Mouse (Mus musculus) forebrain, embryonic 12.5 days (tissue): ENCODE results near the gene Cdv3. TPM values are rescaled to one million over a fixed set of nuclear protein-coding genes. Genes with fewer than 3 reads are reported as not detected.

Experiments
- ATAC-seq: fragments of 200-750 bp; cut with Nextera tagmentation; 2 replicates; pipeline ENCODE4 v1.8.0; 2017; ENCODE audit warnings: moderate TSS enrichment; ENCODE audit not compliant: low FRiP score
- H3K27ac ChIP-seq: fragments of 300-500 bp; sonication (generic); 2 replicates; pipeline ENCODE4 v1.5.1; 2016; ENCODE audit warnings: mild to moderate bottlenecking
- H3K27me3 ChIP-seq: fragments of 300-500 bp; sonication (generic); 2 replicates; pipeline ENCODE4 v1.6.1; 2016; ENCODE audit warnings: mild to moderate bottlenecking
- H3K36me3 ChIP-seq: fragments of 300-500 bp; sonication (generic); replicated peaks from 2 replicates; pipeline ENCODE4 v1.6.1; 2016; ENCODE audit warnings: mild to moderate bottlenecking
- H3K4me1 ChIP-seq: fragments of 300-500 bp; sonication (generic); 2 replicates; pipeline ENCODE4 v1.6.1; 2016
- H3K4me2 ChIP-seq: fragments of 300-500 bp; sonication (generic); 2 replicates; pipeline ENCODE4 v1.6.1; 2016; ENCODE audit warnings: mild to moderate bottlenecking, moderate library complexity
- H3K4me3 ChIP-seq: fragments of 300-500 bp; sonication (generic); replicated peaks from 2 replicates; pipeline ENCODE4 v1.5.1; 2016; ENCODE audit warnings: mild to moderate bottlenecking
- H3K9ac ChIP-seq: fragments of 300-500 bp; sonication (generic); 2 replicates; pipeline ENCODE4 v1.6.1; 2016; ENCODE audit warnings: mild to moderate bottlenecking
- H3K9me3 ChIP-seq: fragments of 300-500 bp; sonication (generic); 2 replicates; pipeline ENCODE4 v1.6.1; 2016
- WGBS: fragments of 180-500 bp; shearing (Covaris S2); methylation state at CpG from one replicate; pipeline ENCODE4 v1.1.7; 2016; 5-methylcytosine and 5-hydroxymethylcytosine counted together
- polyA plus RNA-seq: library from polyadenylated mRNA; unstranded; fragments of >200 nt; fragmentation: Nextera tagmentation; extraction: Ambion mirVana; gene quantifications from 2 replicates; pipeline ENCODE4 v1.2.1, GENCODE M21; 2016

The Cdv3 gene
- polyA plus RNA-seq, result 122 and 132 TPM in 2 replicates

DNA sequence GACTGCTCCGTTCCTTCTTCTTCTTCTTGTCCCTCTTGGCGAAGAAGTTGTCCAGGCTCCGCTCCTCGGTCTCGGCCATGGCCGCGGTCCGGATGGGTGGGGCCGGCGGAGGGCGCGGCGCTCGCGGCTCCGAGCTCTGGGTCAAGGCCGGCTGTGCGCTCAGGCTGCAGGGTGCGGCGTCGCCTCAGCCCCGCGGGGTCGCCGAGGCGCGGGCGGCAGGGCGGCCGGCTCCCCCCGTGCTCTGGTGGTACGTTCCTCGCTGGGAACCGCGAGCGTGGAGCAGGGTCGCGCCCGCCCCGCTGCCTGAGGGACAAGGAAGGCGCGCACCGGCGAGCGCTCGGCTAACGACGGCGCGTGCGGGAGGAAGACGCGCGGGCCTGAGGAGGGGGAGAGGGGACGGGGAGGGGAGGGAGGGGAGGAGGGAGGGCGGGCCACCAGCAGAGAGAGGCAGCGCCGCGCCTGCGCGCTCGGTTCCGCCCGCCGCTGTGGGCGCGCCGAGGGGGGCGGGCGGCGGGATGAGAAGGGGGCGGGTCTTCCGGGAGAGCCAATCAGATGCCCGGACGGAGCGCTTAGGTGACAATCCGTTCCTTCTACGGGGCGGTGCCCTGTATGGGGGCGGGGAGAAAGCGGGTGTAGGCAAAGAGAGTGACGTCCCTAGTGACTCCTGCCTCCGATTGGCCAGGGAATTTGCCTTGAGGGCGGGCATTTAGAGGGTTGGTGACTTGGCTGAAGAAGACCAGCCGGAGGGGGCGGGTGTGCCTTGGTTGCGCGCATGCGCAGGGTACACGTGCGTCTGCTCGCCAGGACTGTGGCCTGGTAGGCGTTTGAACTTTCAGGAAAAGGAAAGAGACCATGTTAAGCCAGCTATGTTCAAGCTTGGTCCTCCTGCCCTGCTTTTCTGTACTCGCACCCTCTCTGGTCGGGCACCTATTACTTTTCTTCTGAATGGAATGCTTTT is at the start of gene Cdv3:
Cdv3 (minus strand) TSS at position 551 of the 958 bp plus-strand sequence.
- H3K4me3 ChIP-seq, result peak within 1 kb of the TSS; percentile 90
- peaks cover 34% of the 10 kb centered on the region for H3K4me1 ChIP-seq
- H3K27me3 ChIP-seq, result no peaks in the 10 kb centered on the region
- WGBS, result under 1% methylated on average over 79 of the region's 95 CpGs
- peak; percentile 99 for ATAC-seq
- peak within 1 kb of the TSS; percentile 98 for H3K27ac ChIP-seq
- peaks cover 16% of the 10 kb centered on the region for H3K36me3 ChIP-seq
- peak within 1 kb of the TSS; percentile 96 for H3K9ac ChIP-seq
- no peaks in the 10 kb centered on the region for H3K9me3 ChIP-seq
- H3K4me2 ChIP-seq, result peak within 1 kb of the TSS; percentile 82

GRCm38 (mm10) chr9:103413457-103413856 is 47.8 kb upstream of the Cdv3 start:
- Histone ChIP-seq H3K4me1 (peaks cover 20% of the 10 kb centered on the region), H3K4me2 (no peak overlapping the region; the same call in 1 of the 2 replicates), H3K36me3 (no peaks in the 10 kb centered on the region), H3K27me3 (no peaks in the 10 kb centered on the region), H3K9me3 (0 out of 2 replicates have a peak, but pooled peaks cover 3% of the 10 kb centered on the region), H3K4me3 (no peak overlapping the region), H3K27ac (no peak overlapping the region), H3K9ac (no peak overlapping the region)
- 35% methylated on average over 9 of the region's 9 CpGs for WGBS
- ATAC-seq, result no peak

DNA sequence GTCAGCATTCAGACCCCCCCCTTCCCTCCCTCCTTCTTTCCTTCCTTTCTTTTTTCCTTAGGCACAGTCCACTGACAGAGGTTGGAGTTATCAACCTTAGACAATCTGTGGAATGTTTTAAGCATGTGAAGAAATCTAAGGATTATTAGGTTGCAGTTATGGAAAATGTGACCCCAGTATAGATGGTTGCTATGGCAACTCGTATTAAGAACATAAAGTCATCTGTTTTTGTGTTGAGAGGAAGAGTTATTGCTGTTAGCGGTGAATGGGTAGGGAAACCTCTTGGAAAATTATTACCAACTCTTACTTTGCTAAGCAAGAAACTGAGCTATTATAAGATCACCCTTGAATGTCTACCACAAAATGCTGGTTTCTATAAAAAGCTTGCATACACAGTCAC is 43.5 kb upstream of the Cdv3 start:
- Histone ChIP-seq H3K4me2 (no peak overlapping the region), H3K4me3 (no peak overlapping the region), H3K27me3 (no peaks in the 10 kb centered on the region), H3K4me1 (peaks cover 17% of the 10 kb centered on the region), H3K36me3 (no peaks in the 10 kb centered on the region), H3K9me3 (no peaks in the 10 kb centered on the region), H3K9ac (no peak overlapping the region), H3K27ac (no peak overlapping the region)
- no peak for ATAC-seq
- 80% methylated on average over 2 of the region's 2 CpGs for WGBS

DNA sequence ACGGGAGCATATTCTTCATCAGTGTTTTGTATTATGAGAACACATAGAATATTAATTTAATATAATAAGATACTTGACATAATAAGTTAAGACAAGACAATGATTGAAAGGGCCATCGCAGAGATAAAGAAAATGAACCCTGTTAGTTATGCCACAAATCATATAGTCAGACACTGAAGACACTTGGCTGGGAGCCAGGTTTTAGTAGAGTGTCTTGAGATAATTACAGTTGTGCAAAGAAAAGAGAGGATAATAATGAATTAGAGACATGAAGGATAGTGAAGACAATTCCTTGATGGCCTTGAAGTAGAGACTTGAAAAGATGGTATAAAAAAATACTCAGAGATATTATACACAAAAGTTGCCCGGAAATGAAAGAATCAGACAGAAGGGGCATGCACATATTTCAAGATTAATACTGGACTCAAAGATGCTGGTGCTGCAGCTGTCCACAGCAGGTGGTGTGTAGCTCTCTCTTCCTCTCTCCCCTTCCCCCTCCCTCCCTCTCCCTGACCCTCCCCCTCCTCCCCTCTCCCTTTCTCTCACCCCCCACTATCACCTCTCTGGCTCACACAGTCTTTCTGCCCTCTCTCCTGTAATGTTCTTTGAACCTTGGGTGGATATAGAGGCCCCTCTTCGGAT is 42.6 kb upstream of the Cdv3 start:
- no peaks in the 10 kb centered on the region for H3K27me3 ChIP-seq
- H3K4me1 ChIP-seq, result peaks cover 9% of the 10 kb centered on the region
- H3K4me3 ChIP-seq, result no peak overlapping the region
- H3K4me2 ChIP-seq, result no peak overlapping the region
- no peaks in the 10 kb centered on the region for H3K9me3 ChIP-seq
- H3K27ac ChIP-seq, result no peak overlapping the region
- ATAC-seq, result peak; percentile 39; the same call in 1 of the 2 replicates
- no peaks in the 10 kb centered on the region for H3K36me3 ChIP-seq
- 55% methylated on average over 4 of the region's 4 CpGs for WGBS
- H3K9ac ChIP-seq, result no peak overlapping the region

GRCm38 (mm10) chr9:103403331-103403973 is 37.8 kb upstream of the Cdv3 start:
- Histone ChIP-seq H3K4me3 (no peak overlapping the region), H3K27ac (no peak overlapping the region), H3K9me3 (no peaks in the 10 kb centered on the region), H3K4me1 (peaks cover 2% of the 10 kb centered on the region), H3K4me2 (no peak overlapping the region), H3K36me3 (no peaks in the 10 kb centered on the region), H3K27me3 (no peaks in the 10 kb centered on the region), H3K9ac (no peak overlapping the region)
- 70% methylated on average over 4 of the region's 4 CpGs for WGBS
- ATAC-seq, result no peak

GRCm38 (mm10) chr9:103398509-103399157 is 33.0 kb upstream of the Cdv3 start:
- Histone ChIP-seq H3K9me3 (no peaks in the 10 kb centered on the region), H3K36me3 (no peaks in the 10 kb centered on the region), H3K27me3 (no peaks in the 10 kb centered on the region), H3K27ac (no peak overlapping the region), H3K4me1 (no peaks in the 10 kb centered on the region), H3K4me3 (no peak overlapping the region), H3K4me2 (no peak overlapping the region), H3K9ac (no peak overlapping the region)
- no peak for ATAC-seq
- 75% methylated on average over 21 of the region's 21 CpGs for WGBS

GRCm38 (mm10) chr9:103393256-103393655 is 27.6 kb upstream of the Cdv3 start:
- H3K36me3 ChIP-seq, result no peaks in the 10 kb centered on the region
- H3K27me3 ChIP-seq, result no peaks in the 10 kb centered on the region
- no peak overlapping the region for H3K4me3 ChIP-seq
- H3K4me2 ChIP-seq, result no peak overlapping the region
- H3K4me1 ChIP-seq, result no peaks in the 10 kb centered on the region
- no peak for ATAC-seq
- no peak overlapping the region for H3K27ac ChIP-seq
- 86% methylated on average over 11 of the region's 11 CpGs for WGBS
- no peaks in the 10 kb centered on the region for H3K9me3 ChIP-seq
- no peak overlapping the region for H3K9ac ChIP-seq

DNA sequence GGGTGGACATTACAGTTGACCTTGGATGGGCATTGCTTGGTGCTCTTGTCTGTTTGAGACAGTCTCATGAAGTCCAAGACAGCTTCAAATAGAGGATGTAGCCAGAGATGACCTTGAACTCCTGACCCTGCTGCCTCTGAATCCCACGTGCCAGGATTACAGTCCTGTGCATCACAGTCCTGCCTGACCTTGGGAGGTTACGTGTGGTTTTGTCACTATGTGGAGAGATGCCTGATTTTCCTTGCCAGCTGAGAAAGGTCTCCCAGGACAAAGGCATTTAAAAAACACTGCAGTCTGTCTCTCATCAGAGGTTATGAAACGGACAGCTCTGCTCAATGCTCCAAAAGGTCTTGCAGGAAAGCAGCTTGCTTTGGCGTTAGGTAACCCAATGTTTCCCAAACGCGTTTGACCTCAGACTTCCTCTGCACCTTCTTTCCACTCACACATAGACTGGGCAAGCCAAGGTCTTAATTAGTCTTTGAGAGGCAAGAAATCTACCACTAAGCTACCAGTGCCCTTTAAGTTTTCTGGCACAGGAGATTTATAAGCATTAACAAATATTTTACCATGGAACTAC is 26.2 kb upstream of the Cdv3 start:
- H3K4me2 ChIP-seq, result no peak overlapping the region
- peaks cover 10% of the 10 kb centered on the region for H3K4me1 ChIP-seq
- no peak overlapping the region for H3K9ac ChIP-seq
- no peaks in the 10 kb centered on the region for H3K36me3 ChIP-seq
- no peak for ATAC-seq
- H3K9me3 ChIP-seq, result no peaks in the 10 kb centered on the region
- no peaks in the 10 kb centered on the region for H3K27me3 ChIP-seq
- no peak overlapping the region for H3K27ac ChIP-seq
- WGBS, result 79% methylated on average over 6 of the region's 6 CpGs
- no peak overlapping the region for H3K4me3 ChIP-seq

DNA sequence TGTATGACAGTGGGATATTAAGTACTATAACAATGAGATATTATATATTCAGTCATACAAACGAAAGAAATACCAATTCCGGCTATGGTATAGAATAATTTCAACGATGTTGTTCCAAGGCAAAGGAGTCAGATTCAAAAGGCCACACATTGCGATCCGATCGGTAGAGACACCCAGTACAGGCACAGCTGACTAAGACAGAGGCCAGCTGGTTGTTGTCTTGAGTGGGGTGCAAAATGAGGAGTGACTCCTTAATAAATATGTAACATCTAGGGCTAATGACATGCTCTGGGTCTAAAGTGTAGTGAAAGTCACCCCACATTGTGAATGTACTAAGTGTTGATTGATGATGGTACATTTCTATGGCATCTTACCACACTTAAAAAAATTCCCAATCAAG is 23.6 kb upstream of the Cdv3 start:
- Histone ChIP-seq H3K4me2 (no peak overlapping the region), H3K27ac (no peak overlapping the region), H3K4me3 (no peak overlapping the region), H3K36me3 (no peaks in the 10 kb centered on the region), H3K9ac (no peak overlapping the region), H3K27me3 (no peaks in the 10 kb centered on the region), H3K9me3 (no peaks in the 10 kb centered on the region), H3K4me1 (peaks cover 14% of the 10 kb centered on the region)
- no peak for ATAC-seq
- WGBS, result 95% methylated on average over 6 of the region's 6 CpGs

DNA sequence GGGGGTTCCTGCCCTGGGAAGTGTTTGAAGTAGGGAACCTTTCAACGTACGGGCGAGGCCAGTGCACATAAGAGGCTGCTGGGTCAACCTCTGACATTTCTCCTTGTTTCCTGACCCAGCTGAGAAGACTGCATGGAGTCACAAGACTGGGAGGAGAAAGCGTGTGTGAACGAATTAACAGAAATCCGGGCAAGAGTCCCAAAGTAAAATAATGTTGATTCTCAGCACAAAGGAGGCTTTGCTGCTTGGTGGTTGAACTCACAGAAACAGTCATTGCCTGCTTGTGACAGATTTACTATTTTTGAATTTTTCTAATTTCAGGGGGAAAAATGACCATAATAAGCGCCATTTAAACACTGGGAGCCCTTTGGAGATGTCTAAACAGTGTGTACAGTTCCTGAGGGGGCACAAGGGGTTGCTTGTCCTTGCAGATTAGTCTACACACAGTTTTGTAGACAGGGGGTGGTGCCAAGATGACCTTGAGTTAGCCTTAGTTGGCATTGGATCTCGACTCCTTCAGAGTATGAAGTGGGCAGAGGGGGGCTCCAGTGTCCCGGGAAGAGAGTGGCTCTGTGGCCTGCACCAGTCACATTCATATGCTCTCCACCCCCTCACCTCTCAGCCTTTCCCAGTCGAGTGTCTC is 21.5 kb upstream of the Cdv3 start:
- WGBS, result 72% methylated on average over 10 of the region's 10 CpGs
- no peaks in the 10 kb centered on the region for H3K9me3 ChIP-seq
- no peak for ATAC-seq
- H3K27ac ChIP-seq, result no peak overlapping the region
- no peaks in the 10 kb centered on the region for H3K36me3 ChIP-seq
- H3K4me2 ChIP-seq, result no peak overlapping the region
- H3K9ac ChIP-seq, result no peak overlapping the region
- no peaks in the 10 kb centered on the region for H3K27me3 ChIP-seq
- H3K4me3 ChIP-seq, result no peak overlapping the region
- peaks cover 14% of the 10 kb centered on the region for H3K4me1 ChIP-seq

- H3K36me3 ChIP-seq, result no peaks in the 10 kb centered on the region
- H3K9ac ChIP-seq, result no peak overlapping the region
- H3K27ac ChIP-seq, result no peak overlapping the region
- H3K27me3 ChIP-seq, result no peaks in the 10 kb centered on the region
- no peak overlapping the region for H3K4me2 ChIP-seq
- WGBS, result 43% methylated on average over 5 of the region's 5 CpGs
- peaks cover 14% of the 10 kb centered on the region for H3K4me1 ChIP-seq
- H3K9me3 ChIP-seq, result no peaks in the 10 kb centered on the region
- no peak for ATAC-seq
- no peak overlapping the region for H3K4me3 ChIP-seq
Measured at GRCm38 (mm10) chr9:103386573-103386972, 20.9 kb upstream of the Cdv3 start.
